Mouse (Mus musculus) mouse trophoblast stem cell (cell line): ENCODE results near the gene Rpl23a.
"Not testable (repeated sequence)": the region's sequence is repeated elsewhere in the genome, so short reads cannot be mapped to it uniquely, and the experiment has no call there.

ENCODE experiments used
- in situ Hi-C, 2 experiments: fragments of 300-500 bp; cut with MseI, MboI; formaldehyde crosslinking; loops; 2 replicates in 1 of 2; 3 replicates in 1 of 2; pipeline ENCODE4 v1.15.1; 2025

Rpl23a gene

DNA sequence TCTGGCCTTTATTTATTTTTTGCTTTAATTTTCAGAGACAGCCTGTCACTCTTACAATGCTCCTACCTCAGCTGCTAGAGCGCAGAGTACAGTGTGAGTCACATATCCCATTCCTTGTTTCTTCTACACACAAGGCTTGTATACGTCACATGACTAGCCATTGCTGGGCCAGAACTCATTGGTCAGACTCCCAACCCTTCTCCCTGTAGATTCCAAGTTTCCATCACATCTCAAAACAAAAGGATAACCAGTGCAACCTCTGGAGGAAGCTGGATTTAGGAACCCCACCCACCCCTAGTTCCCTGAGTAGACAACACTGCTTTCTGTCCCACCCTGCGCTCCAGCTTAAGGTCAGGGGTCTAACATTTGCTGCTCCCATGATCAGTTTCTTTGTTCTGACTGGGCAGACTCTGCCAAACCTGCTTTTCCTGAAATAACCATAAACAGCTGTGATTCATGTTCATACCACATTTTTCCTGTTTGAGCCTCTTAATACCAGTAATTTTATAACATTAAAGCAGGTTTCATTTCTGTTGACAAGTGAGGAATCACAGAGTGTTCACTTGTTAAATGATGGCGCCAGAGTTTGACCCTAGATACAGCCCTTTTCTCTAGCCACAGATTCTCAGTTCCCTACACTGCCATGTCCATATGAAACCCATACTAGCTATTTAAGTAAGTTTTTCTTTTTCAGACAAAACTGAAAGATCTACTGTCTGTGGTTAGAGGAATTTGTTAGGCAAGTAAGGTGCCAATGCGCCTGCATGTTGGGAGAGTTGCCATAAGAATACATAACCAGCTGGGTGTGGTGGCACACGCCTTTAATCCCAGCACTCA lies 36.5 kb downstream of the Rpl23a start:
- in situ Hi-C loops: no loop called here

DNA sequence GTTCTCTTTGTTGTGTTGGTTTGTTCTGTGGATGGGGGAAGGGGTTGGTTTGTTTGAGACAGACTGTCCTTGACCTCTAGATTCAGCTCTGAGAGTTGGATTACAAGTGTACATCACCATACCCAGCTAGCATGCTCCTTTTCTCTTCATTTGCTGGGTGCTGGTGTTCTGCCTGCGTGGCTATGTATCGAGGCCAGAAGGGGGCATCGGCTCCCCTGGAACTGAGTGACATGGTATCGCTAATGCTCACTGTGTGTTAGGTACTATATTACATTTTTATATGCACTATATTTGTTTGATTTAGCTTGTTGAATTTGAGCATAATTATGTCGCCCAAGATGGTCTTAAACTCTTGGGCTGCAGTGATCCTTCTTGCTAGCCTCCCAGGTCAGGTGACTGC lies 37.2 kb downstream of the Rpl23a start:
- in situ Hi-C loops: no loop called here

DNA sequence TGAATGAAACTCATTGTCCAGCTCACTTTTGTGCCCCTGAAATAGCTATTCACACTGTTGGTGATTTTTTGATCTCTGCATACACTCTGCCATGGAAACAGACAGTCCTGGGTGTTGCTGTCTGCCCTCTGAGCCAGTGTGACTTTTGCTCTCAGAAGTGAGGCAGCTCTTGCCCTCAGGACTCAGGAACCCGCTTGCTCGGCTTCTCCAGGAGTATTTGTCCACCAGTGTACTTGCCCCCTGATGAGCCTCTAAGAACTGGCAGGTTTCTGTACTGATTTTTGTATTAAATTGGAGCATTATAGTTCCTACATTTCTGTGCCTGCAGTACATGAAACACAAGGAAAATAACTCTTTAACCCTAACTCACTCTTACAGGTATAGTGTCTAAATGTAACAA lies 39.9 kb downstream of the Rpl23a start:
- in situ Hi-C loops: no loop called here

DNA sequence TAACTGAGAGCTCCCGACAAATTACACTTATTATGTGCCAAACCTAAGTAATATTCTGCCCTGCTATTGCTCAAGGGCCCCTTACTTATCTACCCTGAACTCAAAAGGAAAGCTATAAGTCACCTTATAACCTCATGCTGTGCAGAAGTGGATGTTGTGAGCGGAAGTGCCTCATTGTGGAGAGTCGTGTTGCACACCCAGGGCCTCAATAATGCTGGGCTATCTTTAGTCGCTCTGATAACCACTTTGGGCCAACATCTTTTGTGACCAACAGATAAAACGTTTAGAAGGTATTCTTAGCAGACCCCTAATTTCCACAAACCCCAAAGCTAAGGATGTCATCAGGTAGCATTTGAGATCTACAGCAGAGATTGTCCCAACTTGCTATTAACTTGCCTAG lies 42.7 kb downstream of the Rpl23a start:
- in situ Hi-C loops: no loop called here

DNA sequence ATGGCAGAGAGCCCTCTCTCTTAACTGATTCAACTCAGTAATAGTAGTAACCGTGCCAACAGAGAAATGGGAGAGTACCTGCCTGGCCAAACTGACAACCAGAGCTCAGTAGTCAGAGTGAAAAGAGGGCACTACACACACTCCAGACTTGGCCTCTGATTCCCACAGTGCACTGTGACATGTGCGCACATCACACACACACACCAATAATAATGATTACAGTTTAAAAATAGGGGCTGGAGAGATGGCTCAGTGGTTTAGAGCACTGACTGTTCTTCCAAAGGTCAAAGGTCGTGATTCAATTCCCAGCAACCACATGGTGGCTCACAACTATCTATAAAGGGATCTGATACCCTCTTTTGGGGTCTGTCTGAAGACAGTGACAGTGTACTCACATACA lies 45.4 kb downstream of the Rpl23a start:
- in situ Hi-C loops: no loop called here

DNA sequence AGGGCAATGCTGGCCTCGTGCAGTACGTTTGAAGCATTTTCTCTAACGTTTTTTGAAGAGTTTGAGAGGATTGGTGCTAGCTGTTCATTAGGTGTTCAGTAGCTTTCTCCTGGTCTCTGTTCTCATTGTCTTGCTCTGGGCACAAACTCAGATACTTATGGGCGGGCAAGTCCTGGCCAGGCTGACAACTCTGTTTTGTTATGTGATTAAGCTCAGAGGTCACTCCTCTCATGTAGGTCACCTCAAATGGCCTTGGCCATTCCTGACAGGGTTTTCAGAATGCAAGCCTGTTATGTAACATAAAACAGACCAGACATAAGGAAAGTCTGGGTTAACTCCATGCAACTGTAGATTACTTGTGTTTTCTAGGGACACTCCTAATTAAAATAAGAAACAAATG lies 45.8 kb downstream of the Rpl23a start:
- in situ Hi-C loops: no loop called here

DNA sequence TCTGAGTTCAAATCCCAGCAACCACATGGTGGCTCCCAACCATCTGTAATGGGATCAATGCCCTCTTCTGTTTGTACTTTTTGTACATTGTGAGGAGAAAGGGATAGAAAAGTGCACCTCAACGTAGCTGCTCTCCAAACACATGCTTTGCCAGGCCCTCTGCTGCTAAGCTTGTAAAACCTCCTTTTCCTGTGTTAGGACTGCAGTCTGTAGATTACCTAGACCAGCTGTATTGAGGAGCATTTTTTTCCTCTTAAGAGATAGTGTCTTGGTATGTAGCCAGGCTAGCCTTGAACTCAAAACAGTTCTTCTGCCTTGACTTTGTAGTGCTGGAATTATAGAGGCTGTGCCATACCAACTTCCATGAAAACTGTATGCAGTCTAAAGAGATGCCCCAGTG lies 47.3 kb downstream of the Rpl23a start:
- in situ Hi-C loops: no loop called here

DNA sequence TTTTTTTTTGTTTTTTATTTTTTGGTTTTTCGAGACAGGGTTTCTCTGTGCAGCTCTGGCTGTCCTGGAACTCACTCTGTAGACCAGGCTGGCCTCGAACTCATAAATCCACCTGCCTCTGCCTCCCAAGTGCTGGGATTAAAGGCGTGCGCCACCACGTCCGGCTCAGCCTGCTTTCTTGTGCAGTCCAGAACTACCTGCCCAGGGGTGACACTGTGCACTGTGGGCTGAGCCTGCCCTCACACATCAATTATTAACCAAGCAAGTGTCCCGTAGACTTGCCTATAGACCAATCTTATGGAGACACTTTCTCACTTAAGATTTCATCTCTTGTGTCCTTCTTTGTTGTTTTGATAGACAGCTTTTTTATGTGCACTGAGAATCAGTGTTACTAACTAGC lies 48.1 kb downstream of the Rpl23a start:
- in situ Hi-C loops: not testable (repeated sequence)

DNA sequence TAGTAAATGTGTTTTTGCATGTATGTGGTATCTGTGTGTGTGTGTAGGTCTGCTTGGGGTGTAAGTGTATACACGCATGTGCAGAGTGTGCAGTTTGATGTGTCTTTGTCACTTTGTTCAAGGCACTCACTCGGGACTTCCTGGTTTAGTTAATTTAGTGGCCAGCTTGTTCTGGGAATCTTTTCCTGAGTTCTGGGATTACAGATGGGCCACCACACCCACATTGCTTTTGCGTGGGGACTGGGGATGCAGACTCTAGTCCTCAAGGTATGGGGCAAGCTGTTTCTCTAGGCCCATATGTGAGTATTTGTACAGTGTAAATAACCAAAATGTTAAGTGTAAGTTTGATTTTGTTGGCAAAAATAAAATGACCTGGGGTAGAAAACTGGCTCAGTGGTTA lies 49.0 kb downstream of the Rpl23a start:
- in situ Hi-C loops: no loop called here

DNA sequence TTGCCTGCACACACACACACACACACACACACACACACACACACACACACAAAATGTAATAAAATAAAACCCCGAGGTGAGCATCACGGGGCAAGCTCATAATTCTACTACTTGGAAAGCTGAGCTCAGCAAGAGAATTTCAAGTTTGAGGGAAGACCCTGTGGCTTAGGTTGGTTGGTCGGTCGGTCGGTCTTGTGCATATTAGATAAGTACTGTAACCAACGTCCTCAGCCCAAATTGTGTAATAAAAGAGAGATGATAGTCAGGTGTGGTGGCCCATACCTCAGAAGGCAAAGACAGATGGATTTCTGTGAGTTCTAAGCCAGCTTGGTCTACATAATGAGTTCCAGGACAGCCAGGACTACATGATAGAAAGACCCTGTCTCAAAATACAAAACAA lies 49.5 kb downstream of the Rpl23a start:
- in situ Hi-C loops: no loop called here
